Mouse (Mus musculus) layer of hippocampus, adult 9-11 months (tissue): ENCODE measurements around the gene Copz1.

ENCODE experiments used
- DNase-seq: peaks from one replicate; pipeline ENCODE4 v3.0.0; 2022

Gene Copz1

DNA sequence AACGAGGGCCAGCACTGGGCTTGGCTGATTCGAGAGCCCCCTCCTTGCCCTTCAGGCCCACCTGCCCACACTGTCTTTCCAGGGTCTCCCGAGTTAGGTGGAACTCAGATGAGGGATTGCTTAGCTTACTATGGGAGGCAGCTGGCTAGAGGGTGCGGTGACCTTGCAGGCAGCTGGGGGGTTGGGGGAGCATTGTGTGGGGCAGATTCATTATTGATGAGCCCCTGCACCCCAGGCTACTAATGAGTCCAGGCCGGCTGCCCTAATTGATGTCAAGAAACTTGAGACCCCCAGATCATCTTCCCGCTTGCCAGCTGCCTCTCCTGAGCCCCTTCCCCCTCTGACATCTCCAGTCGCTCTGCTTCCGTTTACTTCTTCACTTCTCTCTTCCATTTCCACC is 69.0 kb downstream of the Copz1 start:
- no peak for DNase-seq

DNA sequence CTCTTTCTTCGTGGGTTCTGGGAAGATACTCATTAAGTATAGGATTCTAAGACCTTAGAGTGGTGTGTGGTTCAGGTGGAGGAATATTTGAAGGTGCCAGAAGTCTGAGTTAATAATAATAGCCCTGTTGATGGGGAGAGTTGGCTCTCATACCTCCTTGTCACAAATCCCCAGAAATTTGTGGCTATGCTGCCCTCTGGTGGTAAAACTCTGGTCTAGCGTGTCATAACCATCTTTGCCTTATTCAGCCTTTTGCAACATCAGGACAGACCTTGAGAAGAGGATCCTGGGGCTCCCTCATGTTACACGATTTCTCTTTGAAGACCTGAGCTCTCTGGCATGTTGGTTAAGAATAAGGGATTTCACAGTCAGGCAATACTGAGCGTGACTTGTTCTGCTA is 69.9 kb downstream of the Copz1 start:
- peak; percentile 76 for DNase-seq

DNA sequence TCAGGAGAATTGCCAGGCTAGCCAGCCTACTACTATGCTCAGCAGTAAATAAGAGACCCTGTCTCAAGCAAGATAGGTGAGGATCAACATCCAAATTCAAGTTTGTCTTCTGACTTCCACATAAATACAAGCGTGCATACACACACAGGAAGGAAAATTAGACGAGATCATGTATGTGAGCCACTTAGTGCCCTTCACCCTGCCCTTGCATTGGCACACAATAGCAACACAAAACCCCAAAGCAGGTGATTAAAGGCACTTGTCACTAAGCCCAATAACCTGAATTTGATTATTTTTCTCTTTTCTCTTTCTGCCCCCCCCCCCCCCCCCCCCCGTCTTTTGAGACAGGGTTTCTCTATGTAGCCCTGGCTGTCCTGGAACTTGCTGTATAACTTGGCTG is 70.5 kb downstream of the Copz1 start:
- DNase-seq = no peak

DNA sequence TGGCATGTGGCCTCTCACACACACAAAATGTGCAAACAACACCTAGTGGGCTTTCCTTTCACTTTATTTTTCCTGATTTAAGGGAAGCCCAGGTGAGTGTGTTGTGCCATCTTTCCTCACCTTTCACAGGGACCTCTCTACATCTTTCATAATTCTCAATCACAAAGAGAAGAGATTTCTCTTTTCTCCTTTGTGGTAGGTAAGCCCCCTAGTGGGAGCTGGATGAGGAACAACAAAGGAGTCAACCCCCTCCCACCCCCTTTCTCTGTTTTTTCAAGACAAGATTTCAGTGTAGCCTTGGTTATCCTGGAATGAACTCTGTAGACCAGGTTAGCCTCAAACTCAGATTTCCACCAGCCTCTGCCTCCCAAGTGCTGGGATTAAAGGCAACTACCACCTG is 71.0 kb downstream of the Copz1 start:
- DNase-seq = no peak

DNA sequence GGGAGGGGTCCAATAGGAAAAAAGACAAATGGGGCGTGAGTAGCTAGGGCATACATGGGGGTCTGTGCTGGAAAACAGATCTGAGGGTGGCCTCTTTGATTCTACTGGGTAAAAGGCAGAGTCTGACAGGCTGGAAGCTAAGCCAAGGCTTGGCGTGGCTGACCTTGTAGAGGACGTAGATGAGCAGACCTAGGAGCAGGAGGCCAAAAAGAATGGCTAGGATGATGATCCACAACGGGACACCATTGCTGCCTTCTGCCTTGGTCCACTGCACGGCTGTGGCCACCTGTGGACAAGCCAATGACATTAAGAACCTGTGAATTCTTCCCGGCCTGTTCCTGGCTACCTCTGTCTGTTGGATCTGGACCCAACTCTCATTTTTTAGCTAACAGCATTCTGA is 73.3 kb downstream of the Copz1 start:
- DNase-seq = no peak

- DNase-seq = peak; percentile 61
Measured at GRCm38 (mm10) chr15:103347275-103347684, 74.8 kb downstream of the Copz1 start.
